Mouse (Mus musculus) adrenal gland, adult 2 months (tissue): ENCODE measurements around the gene D430041D05Rik. TPM values are rescaled to one million over a fixed set of nuclear protein-coding genes. Genes with fewer than 3 reads are reported as not detected.

ENCODE experiments used
- DNase-seq: peaks from one replicate; pipeline ENCODE4 v3.0.0; 2021
- polyA plus RNA-seq: library from polyadenylated mRNA; depleted of rRNA; stranded (reverse); fragments of >200 nt; gene quantifications from 2 replicates; pipeline ENCODE4 v1.2.3, GENCODE M21; 2012
- total RNA-seq, 2 experiments: library from RNA; stranded (reverse); gene quantifications; 2 replicates each; pipeline ENCODE4 v1.2.3; 2021

D430041D05Rik gene
- total and polyA plus RNA-seq, 3 experiments = 11.9 to 23.6 (median 16.0) TPM

DNA sequence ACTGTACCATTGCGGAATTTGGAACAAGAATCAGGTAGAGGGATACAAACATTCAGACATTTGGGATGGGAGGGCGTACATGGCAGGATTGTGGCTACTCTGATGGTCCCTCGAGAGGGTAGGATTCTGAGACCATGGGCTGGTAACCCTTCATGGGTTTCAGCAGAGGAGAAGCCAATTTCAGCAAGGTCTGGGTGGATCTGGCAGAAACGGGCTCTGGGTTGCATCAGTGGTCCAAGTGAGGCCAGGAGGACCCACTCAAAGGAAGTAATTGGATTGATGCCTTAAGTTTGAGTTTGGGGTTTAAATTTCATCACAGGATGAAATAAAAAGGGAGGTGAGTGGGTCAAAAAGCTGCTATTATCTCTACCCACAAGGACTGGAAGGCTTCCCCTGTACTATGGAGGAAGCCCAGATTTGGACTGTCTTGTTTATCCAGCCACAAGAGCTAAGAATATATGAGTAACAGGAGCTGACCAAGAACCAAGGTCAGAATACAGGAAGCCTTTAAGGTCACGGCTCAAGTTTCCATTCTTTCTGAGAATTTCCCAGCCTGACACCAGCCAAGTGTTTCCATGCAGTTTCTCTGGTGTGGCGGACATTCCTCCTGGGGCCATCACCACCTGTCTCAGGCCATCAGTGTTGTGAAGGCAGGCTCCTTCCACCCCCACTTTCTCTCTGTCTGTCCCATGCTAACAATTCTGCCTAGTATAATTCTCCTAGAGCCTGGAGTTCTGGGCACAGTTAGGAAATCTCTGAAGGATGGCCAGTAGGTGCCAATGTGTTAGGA is 260.0 kb downstream of the D430041D05Rik start:
- DNase-seq = peak; percentile 58

GRCm38 (mm10) chr2:104147910-104148561 is 262.8 kb downstream of the D430041D05Rik start:
- DNase-seq = no peak

GRCm38 (mm10) chr2:104145983-104146382 is 264.8 kb downstream of the D430041D05Rik start:
- DNase-seq = peak; percentile 91

DNA sequence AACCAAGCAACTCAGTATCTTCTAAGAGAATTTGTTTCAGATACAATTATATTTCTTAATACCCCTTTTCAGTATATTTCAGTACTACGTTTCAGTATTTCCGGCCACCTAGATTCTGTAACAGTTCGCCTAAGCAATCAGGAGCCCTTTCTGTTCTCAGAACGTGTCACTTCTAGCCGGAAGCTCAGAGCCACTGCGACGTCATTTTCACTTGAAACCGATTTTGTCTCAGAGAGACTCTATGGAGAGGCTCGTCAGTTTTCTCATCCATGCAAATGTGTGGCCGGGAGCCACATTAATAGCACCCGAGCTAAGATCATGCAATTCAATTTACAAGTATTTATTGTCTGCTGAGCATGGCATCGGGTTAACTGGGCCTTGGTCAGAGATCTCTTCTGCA is 266.8 kb downstream of the D430041D05Rik start:
- no peak for DNase-seq

DNA sequence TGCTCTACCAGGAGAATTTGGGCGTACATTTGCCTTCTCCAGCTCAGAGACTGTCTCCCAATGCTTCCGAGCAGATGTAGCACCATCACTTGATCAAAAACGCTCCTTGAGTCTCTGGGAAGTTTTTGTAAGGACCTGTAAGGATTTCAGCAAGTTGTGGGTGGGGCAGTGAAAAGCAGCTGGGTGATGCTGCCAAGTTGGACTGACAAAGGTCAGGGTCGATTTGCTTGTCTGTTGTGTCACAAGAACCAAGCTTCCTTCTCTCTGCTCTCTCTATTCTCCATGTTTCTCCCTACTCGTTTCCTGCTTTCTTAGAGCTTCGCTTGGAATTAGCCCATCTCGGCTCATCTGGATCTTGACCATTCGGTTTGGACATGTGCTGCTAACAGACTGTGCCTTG is 268.7 kb downstream of the D430041D05Rik start:
- no peak for DNase-seq

- DNase-seq = no peak
These were observed 274.9 kb downstream of the D430041D05Rik start for GRCm38 (mm10) chr2:104135920-104136319.

DNA sequence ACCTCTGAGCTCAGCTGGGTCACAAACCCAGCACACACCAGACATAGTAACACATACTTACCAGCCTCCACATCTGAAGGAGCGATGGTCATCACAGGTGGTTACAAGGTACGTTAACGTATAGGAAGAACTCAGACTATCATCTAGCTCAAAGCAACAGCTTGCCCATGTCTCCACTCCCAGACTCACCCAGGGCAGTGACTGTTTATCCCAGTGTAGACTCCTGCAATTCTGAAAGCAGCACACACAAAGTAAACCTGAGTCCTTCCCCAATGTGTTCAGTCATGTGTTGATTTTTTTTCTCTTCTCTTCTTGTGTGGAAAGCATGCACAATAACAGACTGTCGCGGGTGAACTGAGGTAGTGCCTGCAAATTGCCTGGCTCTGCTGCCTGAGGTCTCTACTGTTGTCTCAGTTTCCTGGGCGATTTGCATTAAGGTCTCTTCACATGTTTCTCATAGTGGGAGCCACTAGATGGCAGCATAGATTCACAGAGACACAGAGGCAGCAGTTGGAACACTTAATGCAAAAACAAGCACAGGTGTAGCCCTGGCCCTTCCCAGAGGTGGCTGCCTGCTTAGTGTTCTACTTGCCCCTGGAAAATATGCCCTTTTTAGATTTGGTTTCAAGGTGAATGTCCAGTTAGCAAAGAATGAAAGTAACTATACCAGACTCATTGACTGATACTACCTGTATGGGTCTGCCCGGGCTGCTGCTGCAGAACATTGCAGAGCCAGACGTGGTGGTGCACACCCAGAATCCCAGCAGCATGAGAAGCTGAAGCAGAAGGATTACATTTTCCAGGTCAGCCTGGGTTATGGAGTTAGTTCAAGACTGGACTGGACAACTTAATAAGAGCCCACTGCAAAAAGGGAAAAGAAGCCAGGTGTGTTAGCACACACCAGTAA is 276.4 kb downstream of the D430041D05Rik start:
- peak; percentile 75 for DNase-seq

DNA sequence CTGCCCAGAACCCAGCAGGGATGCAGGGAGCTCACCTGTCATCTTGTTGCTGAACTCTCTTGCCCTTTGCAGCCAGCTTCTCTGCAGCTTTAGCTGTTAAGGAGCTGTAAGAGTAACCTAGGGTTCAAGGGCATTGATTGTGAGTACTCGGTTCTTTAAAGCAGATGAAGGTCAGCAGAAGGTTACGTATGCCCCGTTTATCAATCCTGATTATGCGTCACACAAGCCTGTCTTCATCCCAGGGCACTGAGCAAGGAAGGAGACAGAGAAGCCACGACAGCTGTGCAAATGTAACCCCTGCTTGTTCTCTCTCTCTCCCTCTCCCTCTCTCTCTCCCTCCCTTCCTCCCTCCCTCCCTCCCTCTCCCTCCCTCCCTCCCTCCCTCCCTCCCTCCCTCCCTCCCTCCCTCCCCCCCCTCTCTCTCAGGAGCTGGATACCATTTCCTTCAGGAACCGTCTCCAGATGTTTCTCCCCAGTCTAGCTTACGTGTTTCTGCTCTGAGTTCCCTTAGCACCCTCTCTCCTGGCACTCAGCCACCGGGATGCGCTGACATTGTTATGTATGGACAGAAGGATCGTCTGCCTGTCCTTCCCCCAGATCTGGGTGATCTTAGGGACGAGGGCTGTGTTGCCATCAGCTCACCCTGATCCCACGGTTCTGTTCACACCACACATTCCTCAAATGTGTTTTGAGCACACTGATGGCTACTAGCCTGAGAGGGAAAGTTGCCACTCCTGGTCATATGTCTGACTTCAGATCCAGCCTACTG is 277.6 kb downstream of the D430041D05Rik start:
- peak; percentile 67 for DNase-seq

DNA sequence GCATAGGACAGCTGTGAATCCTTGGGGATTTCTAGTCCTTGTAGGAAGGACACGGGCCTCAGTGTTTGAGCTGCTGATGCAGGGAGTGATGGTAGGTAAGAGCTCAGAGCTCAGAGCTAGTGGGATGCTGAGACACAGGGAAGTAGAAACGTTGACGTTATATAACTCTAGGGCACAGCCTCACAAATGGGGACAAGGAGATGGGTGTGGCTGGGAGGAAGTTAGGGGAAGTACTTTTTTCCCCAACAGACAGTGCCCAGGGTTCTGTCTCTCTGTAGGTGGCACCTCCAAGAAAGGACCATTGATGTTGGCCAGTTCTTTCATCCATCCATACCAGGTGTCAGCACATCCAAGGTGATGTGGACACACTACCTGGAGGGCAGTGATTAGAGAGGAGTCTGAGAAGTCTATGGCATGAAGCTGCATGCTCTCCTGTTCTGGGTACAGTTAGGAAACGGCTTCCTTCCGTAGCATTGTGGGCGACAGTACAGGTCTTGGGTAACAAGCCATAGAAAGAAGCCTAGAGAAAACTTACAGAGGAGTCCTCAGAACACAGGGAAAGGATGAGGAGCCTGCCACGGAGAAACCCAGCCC is 278.4 kb downstream of the D430041D05Rik start:
- DNase-seq = no peak

DNA sequence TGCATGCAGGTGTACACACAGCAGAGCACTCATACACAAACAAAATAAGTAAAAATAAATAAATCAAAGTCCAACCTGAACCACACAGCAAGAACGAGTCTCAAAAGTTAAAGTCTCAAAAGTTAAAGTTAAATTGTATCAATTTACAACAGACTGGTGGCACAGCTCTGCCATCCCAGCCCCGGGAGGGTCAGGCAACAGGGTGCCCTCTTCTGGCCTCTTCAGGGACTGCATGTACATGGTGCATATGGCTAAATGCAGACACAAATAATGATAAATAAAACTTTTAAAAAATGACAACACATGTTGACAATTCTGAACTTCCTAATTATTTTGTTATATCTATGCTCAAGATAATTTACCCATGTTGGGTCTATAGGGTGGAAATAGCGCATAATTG is 279.8 kb downstream of the D430041D05Rik start:
- peak; percentile 36 for DNase-seq

- DNase-seq = no peak
These were observed 280.6 kb downstream of the D430041D05Rik start for GRCm38 (mm10) chr2:104130165-104130564.

DNA sequence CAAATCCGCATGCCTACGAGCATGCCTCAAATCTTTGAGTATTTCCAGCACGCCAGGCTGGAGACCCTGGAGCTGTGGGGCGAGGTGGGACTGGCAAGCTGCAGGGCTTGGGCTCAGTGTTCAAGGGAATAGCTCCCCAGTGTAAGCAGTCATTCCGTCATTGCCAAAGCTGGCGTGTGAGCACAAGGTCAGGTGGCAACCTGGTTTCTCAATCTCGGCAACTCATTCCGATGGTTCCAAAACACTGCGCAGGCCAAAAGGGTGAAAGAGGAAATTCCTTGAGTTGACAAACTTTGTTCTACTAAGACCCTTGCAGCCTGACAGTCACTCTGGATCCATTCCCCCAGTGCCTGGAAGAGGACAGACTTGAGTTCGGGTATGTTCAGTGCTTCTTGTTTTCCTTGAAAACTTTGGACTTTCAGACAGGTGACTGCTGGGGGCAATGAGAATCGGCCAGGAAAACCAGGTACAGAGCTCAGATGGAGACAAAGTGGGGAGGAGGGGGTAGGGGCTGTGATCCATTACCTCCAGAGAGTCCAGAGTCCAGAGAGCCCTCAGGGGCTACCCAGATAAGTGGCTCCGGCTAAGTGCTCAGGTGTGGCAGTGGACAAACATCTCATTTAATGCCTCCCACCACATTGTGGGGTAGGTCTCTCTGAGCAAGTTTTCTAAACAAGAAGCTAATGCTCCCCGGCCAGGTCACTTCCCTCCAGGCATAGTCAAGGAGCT is 281.8 kb downstream of the D430041D05Rik start:
- DNase-seq = peak; percentile 84

GRCm38 (mm10) chr2:104124071-104124470 is 286.7 kb downstream of the D430041D05Rik start:
- DNase-seq = no peak

DNA sequence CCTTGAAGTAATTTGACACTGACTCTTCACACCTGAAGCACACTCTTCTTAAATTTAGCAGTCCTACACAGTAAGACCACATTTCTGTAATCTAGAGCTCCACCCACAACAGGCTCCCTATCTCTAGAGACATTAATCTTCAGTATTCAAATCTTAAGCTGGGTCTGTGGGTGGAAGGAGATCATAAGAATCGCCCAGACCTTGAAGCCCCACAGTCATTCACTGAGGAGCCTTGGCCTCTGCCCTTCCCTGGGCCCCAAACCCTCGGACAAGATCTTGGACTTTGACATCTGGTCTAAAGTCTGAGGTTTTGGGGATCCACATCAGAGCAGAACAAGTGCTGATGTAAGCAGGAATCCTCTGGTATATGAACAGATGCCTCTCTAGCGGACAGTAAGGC is 287.3 kb downstream of the D430041D05Rik start:
- DNase-seq = no peak

DNA sequence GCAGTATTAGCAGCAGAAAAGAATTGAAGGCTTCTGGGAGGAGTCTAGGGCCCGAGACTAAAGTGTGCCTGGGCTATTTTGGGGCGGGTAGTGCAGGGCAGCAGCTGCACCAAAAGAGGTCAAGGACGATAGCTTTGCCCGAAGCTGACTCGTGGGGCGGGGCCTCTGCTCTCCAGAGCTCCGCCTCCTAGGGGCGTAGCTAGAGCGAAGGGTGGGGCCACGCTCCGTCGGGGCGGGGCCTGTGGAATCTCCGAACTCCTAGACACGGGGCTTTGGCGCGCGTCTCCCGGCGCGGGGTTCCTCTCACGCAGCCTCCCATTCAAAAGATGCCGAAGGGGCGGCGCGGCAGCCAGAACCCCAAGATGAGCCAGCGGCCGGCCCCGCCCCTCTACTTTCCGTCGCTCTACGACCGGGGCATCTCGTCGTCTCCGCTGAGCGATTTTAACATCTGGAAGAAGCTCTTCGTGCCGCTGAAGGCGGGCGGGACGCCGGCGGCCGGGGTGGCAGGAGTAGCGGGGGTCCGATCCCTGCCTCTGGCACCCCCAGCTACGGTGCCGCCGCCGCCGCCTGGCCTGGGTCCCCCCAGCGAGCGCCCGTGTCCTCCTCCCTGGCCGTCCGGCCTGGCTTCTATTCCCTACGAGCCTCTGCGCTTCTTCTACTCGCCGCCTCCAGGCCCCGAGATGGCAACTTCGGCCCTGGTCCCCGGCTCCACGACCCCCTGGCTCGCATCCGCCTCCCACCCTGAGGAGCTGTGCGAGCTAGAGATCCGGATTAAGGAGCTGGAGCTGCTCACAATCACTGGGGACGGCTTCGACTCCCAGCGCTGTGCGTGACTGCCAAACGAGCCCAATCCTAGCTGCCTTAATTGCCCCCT is 288.1 kb downstream of the D430041D05Rik start, which contains the start of gene A930018P22Rik:
Gene A930018P22Rik (plus strand): TSS at position 265 of the 874 bp plus-strand sequence.
- DNase-seq = peak; percentile 98

DNA sequence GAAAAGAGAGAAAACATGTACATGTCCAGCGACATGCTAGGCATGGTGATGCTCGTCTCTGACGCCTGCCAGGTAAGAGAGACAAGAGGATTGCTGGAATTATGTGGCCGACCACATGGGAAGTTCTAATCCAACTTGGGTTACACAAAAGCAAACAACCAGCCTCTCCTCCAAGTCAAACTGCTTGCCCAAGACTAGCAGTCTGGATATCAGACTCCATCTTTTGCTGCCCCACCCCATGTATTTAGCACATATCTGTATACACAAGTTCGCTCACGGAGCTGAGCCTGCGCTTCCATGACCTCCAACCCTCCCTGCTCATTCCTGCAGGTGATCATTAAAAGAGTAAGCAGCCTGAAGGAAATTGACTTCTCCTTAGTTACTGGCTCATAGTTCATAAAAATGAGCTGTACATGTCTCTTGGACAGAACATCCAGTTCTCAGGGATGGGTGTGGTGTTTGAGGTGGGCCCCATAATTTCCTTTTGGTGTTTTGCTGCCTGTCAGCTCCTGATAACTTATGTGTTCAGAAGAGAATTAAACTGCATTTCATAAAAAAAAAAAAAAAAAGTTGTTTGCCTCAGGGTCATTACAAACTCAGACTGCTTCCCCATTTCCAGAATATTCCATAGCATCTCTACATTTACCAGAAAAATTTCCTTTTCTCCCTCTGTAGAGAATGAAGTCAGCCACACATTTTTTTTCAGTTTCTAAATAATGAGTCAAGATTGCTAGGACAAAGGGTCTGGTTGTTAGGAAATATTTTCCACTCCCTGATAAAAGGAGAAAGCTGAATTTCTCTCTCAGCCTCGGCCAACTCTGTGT is 288.9 kb downstream of the D430041D05Rik start:
- DNase-seq = no peak

DNA sequence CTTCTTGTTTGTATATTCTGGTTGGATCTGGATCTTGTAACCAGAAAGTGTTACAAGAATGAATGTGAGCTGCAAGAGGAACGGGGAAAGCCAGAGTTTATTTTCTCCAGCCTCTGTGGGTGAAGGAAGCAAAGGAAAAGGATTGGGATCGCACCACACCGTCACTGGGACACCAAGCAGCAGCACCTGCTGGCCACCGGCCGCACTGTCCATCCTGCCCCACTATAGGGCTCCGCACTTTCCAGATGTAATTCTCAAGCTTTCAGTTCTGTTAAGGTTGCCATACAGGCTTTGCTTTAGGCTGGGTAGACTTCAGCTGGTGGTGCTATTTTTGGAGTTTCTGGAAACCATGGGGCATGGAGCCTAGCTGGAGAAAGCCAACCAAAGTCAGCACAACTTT is 290.5 kb downstream of the D430041D05Rik start:
- no peak for DNase-seq

- DNase-seq = peak; percentile 62
These were observed 291.7 kb downstream of the D430041D05Rik start for GRCm38 (mm10) chr2:104119097-104119496.
